Mouse (Mus musculus) kidney, adult 2 months (tissue): Measurements from ENCODE around the gene Gm9844.

Experiments
- CTCF ChIP-seq: fragments of 200-500 bp; conservative IDR thresholded peaks from 2 replicates; pipeline ENCODE4 v1.5.1; 2011; ENCODE audit warnings: low read depth, mild to moderate bottlenecking, control low read depth, low read length, moderate library complexity, mixed read lengths; ENCODE audit not compliant: insufficient read depth, insufficient read length
- POLR2A ChIP-seq: fragments of 200-500 bp; IDR thresholded peaks from one replicate; pipeline ENCODE4 v1.6.1; 2011; ENCODE audit warnings: low read depth, low read length, control low read depth

DNA sequence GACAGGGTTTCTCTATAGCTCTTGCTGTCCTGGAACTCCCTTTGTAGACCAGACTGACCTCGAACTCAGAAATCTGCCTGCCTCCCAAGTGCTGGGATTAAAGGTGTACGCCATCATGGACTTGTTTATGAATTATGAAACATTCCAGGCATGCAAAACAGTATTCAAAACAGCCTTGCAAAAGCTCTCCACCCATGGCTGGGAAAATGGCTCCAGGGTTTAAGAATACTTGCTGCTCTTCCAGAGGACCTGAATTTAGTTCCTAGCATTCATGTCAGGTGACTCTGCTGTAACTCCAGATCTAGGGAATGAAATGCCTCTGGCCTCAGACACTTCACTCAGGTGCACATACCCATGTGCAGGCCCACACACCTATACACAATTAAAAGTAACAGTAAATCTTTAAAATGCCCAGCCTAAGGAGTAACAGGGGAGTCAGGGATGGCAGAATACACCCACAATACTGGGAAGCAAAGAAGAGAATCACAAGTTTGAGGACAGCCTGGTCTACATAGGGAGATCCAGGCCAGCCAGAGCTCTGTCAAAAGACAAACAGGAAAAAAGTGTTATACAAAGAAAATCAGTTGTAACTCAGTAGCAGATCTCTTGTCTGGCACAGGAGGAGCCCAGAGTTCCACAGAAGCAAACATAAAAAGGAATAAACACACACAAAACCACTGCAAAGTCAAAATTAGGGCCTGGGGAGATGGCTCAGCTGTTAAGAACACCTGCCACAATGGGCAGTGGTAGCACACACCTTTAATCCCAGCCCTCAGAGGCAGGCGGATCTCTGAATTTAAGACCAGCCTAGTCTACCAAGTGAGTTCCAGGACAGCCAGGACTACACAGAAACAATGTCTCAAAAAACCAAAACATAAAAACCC, 29.5 kb downstream of the Gm9844 start:
- TF ChIP-seq CTCF, result no peak
- TF ChIP-seq POLR2A, result no peak
